Mouse (Mus musculus) T-helper 17 cell (primary cell): ENCODE results near the gene Dnah6.

Experiments
- in situ Hi-C, 2 experiments: fragments of 300-600 bp; cut with MboI, MseI; formaldehyde crosslinking; loops; 1 replicate in 1 of 2; 2 replicates in 1 of 2; pipeline ENCODE4 v1.15.1; 2025; ENCODE audit warnings: high pct_unique_total_duplicates in 2 of 2

Gene Dnah6

GRCm38 (mm10) chr6:73221189-73221957 lies at the start of gene Dnah6:
TSS of gene Dnah6 (minus strand) at chr6:73221651.
- in situ Hi-C loops: loop anchor here in 1 of 2 experiments (10.0 kb wide), 1 partner anchor 167 kb away; no protein-coding TSS in a partner anchor

- in situ Hi-C loops: no loop called here
Observed at GRCm38 (mm10) chr6:73269374-73269773, 47.9 kb upstream of the Dnah6 start.

GRCm38 (mm10) chr6:73267738-73268311 lies 46.4 kb upstream of the Dnah6 start:
- in situ Hi-C loops: no loop called here

- in situ Hi-C loops: no loop called here
Observed at GRCm38 (mm10) chr6:73264801-73265200, 43.4 kb upstream of the Dnah6 start.

GRCm38 (mm10) chr6:73260110-73260509 lies 38.7 kb upstream of the Dnah6 start:
- in situ Hi-C loops: no loop called here

- in situ Hi-C loops: no loop called here
Observed at GRCm38 (mm10) chr6:73257068-73257467, 35.6 kb upstream of the Dnah6 start.

- in situ Hi-C loops: no loop called here
Observed at GRCm38 (mm10) chr6:73254307-73255228, 33.1 kb upstream of the Dnah6 start.

- in situ Hi-C loops: no loop called here
Observed at GRCm38 (mm10) chr6:73253584-73253983, 32.1 kb upstream of the Dnah6 start.

GRCm38 (mm10) chr6:73253006-73253405 lies 31.6 kb upstream of the Dnah6 start:
- in situ Hi-C loops: no loop called here

GRCm38 (mm10) chr6:73252396-73252795 lies 30.9 kb upstream of the Dnah6 start:
- in situ Hi-C loops: no loop called here

- in situ Hi-C loops: no loop called here
Observed at GRCm38 (mm10) chr6:73251336-73251735, 29.9 kb upstream of the Dnah6 start.

GRCm38 (mm10) chr6:73249851-73250250 lies 28.4 kb upstream of the Dnah6 start:
- in situ Hi-C loops: loop anchor here in 1 of 2 experiments (10.0 kb wide), 1 partner anchor 295 kb away; the partner anchor contains the start of gene Tmsb10

GRCm38 (mm10) chr6:73249049-73249422 lies 27.6 kb upstream of the Dnah6 start:
- in situ Hi-C loops: loop anchor here in 1 of 2 experiments (10.0 kb wide), 1 partner anchor 294 kb away; the partner anchor contains the start of gene Tmsb10

GRCm38 (mm10) chr6:73248237-73249048 lies 27.0 kb upstream of the Dnah6 start, which contains the start of gene Suclg1:
TSS of gene Suclg1 (plus strand) at chr6:73248382.
- in situ Hi-C loops: loop anchor here in 1 of 2 experiments (10.0 kb wide), 1 partner anchor 294 kb away; the partner anchor contains the start of gene Tmsb10

- in situ Hi-C loops: loop anchor here in 1 of 2 experiments (10.0 kb wide), 1 partner anchor 293 kb away; the partner anchor contains the start of gene Tmsb10
Observed at GRCm38 (mm10) chr6:73247452-73247851, 26.0 kb upstream of the Dnah6 start.

- in situ Hi-C loops: loop anchor here in 1 of 2 experiments (10.0 kb wide), 1 partner anchor 292 kb away; the partner anchor contains the start of gene Tmsb10
Observed at GRCm38 (mm10) chr6:73246821-73247220, 25.4 kb upstream of the Dnah6 start.

- in situ Hi-C loops: loop anchor here in 1 of 2 experiments (10.0 kb wide), 1 partner anchor 1961 kb away; the partner anchor contains the start of gene Krcc1
Observed at GRCm38 (mm10) chr6:73235650-73236049, 14.2 kb upstream of the Dnah6 start.

- in situ Hi-C loops: loop anchor here in 1 of 2 experiments (10.0 kb wide), 1 partner anchor 1960 kb away; the partner anchor contains the start of gene Krcc1
Observed at GRCm38 (mm10) chr6:73234302-73234900, 12.9 kb upstream of the Dnah6 start.

- in situ Hi-C loops: loop anchor here in 1 of 2 experiments (10.0 kb wide), 1 partner anchor 1958 kb away; the partner anchor contains the start of gene Krcc1
Observed at GRCm38 (mm10) chr6:73233202-73233726, 11.8 kb upstream of the Dnah6 start.
